Mouse (Mus musculus): Measurements from ENCODE around the gene Gm19935. TPM values are rescaled to one million over a fixed set of nuclear protein-coding genes. Genes with fewer than 3 reads are reported as not detected.
A peak's percentile ranks its signal among the peaks of the same experiment; 100 is the strongest.

Gm19935 gene
- polyA plus RNA-seq, 1 experiment = not detected

GRCm38 (mm10) chr8:90828987-90829740 lies 12.0 kb upstream of the Gm19935 start:
- H3K36me3 ChIP-seq (ENCODE audit: control insufficient read depth, insufficient read depth, low read length, poor library complexity, severe bottlenecking) = no peaks in the 10 kb centered on the region
- TF ChIP-seq EP300 (IDR thresholded peaks at IDR 0.05; ENCODE audit: insufficient read depth, low read depth, low read length) (peak; percentile 86), CTCF (IDR thresholded peaks at IDR 0.05; ENCODE audit: low read depth, low read length) (no peak)
- peak overlapping the region; percentile 83 for H3K4me3 ChIP-seq (ENCODE audit: low read depth, low read length)
- peak overlapping the region; percentile 91 for H3K27ac ChIP-seq (ENCODE audit: insufficient read depth, low read length)
- peak overlapping the region; percentile 62 for H3K9ac ChIP-seq (ENCODE audit: low read depth, poor library complexity, severe bottlenecking)
- H3K9me3 ChIP-seq (replicated peaks; ENCODE audit: control insufficient read depth, insufficient read depth, low read length, poor library complexity, severe bottlenecking) = no peaks in the 10 kb centered on the region
- H3K4me1 ChIP-seq (ENCODE audit: control insufficient read depth, insufficient read depth, low read length) = peaks cover 10% of the 10 kb centered on the region
- H3K27me3 ChIP-seq (ENCODE audit: control insufficient read depth, insufficient read depth, low read length, poor library complexity, severe bottlenecking) = no peaks in the 10 kb centered on the region

GRCm38 (mm10) chr8:90828181-90828986 lies 11.2 kb upstream of the Gm19935 start, which contains the start of gene Chd9:
TSS of gene Chd9 (plus strand) at chr8:90828352.
- Histone ChIP-seq H3K4me3 (ENCODE audit: low read depth, low read length) (peak within 1 kb of the TSS; percentile 83), H3K27me3 (ENCODE audit: control insufficient read depth, insufficient read depth, low read length, poor library complexity, severe bottlenecking) (no peaks in the 10 kb centered on the region), H3K36me3 (ENCODE audit: control insufficient read depth, insufficient read depth, low read length, poor library complexity, severe bottlenecking) (no peaks in the 10 kb centered on the region), H3K27ac (ENCODE audit: insufficient read depth, low read length) (peak within 1 kb of the TSS; percentile 99), H3K9ac (ENCODE audit: low read depth, poor library complexity, severe bottlenecking) (peak within 1 kb of the TSS; percentile 62), H3K9me3 (replicated peaks; ENCODE audit: control insufficient read depth, insufficient read depth, low read length, poor library complexity, severe bottlenecking) (0 out of 2 replicates have a peak, but pooled peaks cover 4% of the 10 kb centered on the region), H3K4me1 (ENCODE audit: control insufficient read depth, insufficient read depth, low read length) (peaks cover 7% of the 10 kb centered on the region)
- TF ChIP-seq EP300 (IDR thresholded peaks at IDR 0.05; ENCODE audit: insufficient read depth, low read depth, low read length) = peak; percentile 100
- TF ChIP-seq CTCF (IDR thresholded peaks at IDR 0.05; ENCODE audit: low read depth, low read length) = peak; percentile 91
- peak; percentile 44 for TF ChIP-seq POLR2A (IDR thresholded peaks at IDR 0.05; ENCODE audit: insufficient read depth, low read length)

GRCm38 (mm10) chr8:90825459-90825871 lies 8.3 kb upstream of the Gm19935 start:
- Histone ChIP-seq H3K9ac (ENCODE audit: low read depth, poor library complexity, severe bottlenecking) (peak overlapping the region; percentile 25), H3K4me1 (ENCODE audit: control insufficient read depth, insufficient read depth, low read length) (peaks cover 4% of the 10 kb centered on the region), H3K4me3 (ENCODE audit: low read depth, low read length) (peak overlapping the region; percentile 8), H3K9me3 (replicated peaks; ENCODE audit: control insufficient read depth, insufficient read depth, low read length, poor library complexity, severe bottlenecking) (0 out of 2 replicates have a peak, but pooled peaks cover 6% of the 10 kb centered on the region), H3K27me3 (ENCODE audit: control insufficient read depth, insufficient read depth, low read length, poor library complexity, severe bottlenecking) (no peaks in the 10 kb centered on the region), H3K36me3 (ENCODE audit: control insufficient read depth, insufficient read depth, low read length, poor library complexity, severe bottlenecking) (no peaks in the 10 kb centered on the region), H3K27ac (ENCODE audit: insufficient read depth, low read length) (peak overlapping the region; percentile 76)
- no peak for TF ChIP-seq CTCF (IDR thresholded peaks at IDR 0.05; ENCODE audit: low read depth, low read length)
- peak; percentile 96 for TF ChIP-seq EP300 (IDR thresholded peaks at IDR 0.05; ENCODE audit: insufficient read depth, low read depth, low read length)
- TF ChIP-seq POLR2A (IDR thresholded peaks at IDR 0.05; ENCODE audit: insufficient read depth, low read length) = no peak

- no peaks in the 10 kb centered on the region for H3K36me3 ChIP-seq (ENCODE audit: control insufficient read depth, insufficient read depth, low read length, poor library complexity, severe bottlenecking)
- H3K27ac ChIP-seq (ENCODE audit: insufficient read depth, low read length) = peak overlapping the region; percentile 39
- no peak overlapping the region for H3K9ac ChIP-seq (ENCODE audit: low read depth, poor library complexity, severe bottlenecking)
- H3K4me3 ChIP-seq (ENCODE audit: low read depth, low read length) = peak overlapping the region; percentile 18; the same call in 1 of the 2 replicates
- peaks cover 6% of the 10 kb centered on the region for H3K4me1 ChIP-seq (ENCODE audit: control insufficient read depth, insufficient read depth, low read length)
- H3K27me3 ChIP-seq (ENCODE audit: control insufficient read depth, insufficient read depth, low read length, poor library complexity, severe bottlenecking) = no peaks in the 10 kb centered on the region
- H3K9me3 ChIP-seq (replicated peaks; ENCODE audit: control insufficient read depth, insufficient read depth, low read length, poor library complexity, severe bottlenecking) = 0 out of 2 replicates have a peak, but pooled peaks cover 6% of the 10 kb centered on the region
- TF ChIP-seq CTCF (IDR thresholded peaks at IDR 0.05; ENCODE audit: low read depth, low read length) = no peak
- no peak for TF ChIP-seq EP300 (IDR thresholded peaks at IDR 0.05; ENCODE audit: insufficient read depth, low read depth, low read length)
- TF ChIP-seq POLR2A (IDR thresholded peaks at IDR 0.05; ENCODE audit: insufficient read depth, low read length) = no peak
Observed at GRCm38 (mm10) chr8:90822443-90822842, 5.2 kb upstream of the Gm19935 start.

DNA sequence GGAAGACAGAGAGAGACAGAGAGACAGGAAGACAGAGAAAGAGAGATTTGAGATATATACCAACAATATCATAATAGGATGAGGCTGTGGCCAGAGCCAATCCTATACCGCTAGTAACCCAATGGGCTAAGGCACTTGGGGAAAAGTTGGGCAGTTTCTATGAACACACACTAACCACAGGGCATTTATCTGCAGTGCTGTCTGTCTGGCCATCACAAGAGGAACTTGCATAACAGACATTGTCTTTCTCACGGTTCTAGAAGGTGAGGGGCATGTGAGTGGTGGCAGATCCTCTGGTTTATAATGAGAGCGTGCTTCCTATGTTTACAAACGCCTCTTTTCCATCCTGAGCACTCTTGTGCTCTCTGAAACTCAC lies 3.1 kb upstream of the Gm19935 start:
- 0 out of 2 replicates have a peak, but pooled peaks cover 6% of the 10 kb centered on the region for H3K9me3 ChIP-seq (replicated peaks; ENCODE audit: control insufficient read depth, insufficient read depth, low read length, poor library complexity, severe bottlenecking)
- H3K4me3 ChIP-seq (ENCODE audit: low read depth, low read length) = no peak overlapping the region
- H3K27ac ChIP-seq (ENCODE audit: insufficient read depth, low read length) = no peak overlapping the region
- H3K36me3 ChIP-seq (ENCODE audit: control insufficient read depth, insufficient read depth, low read length, poor library complexity, severe bottlenecking) = no peaks in the 10 kb centered on the region
- TF ChIP-seq POLR2A (IDR thresholded peaks at IDR 0.05; ENCODE audit: insufficient read depth, low read length) (no peak), EP300 (IDR thresholded peaks at IDR 0.05; ENCODE audit: insufficient read depth, low read depth, low read length) (no peak), CTCF (IDR thresholded peaks at IDR 0.05; ENCODE audit: low read depth, low read length) (no peak)
- peaks cover 4% of the 10 kb centered on the region for H3K4me1 ChIP-seq (ENCODE audit: control insufficient read depth, insufficient read depth, low read length)
- H3K9ac ChIP-seq (ENCODE audit: low read depth, poor library complexity, severe bottlenecking) = no peak overlapping the region
- no peaks in the 10 kb centered on the region for H3K27me3 ChIP-seq (ENCODE audit: control insufficient read depth, insufficient read depth, low read length, poor library complexity, severe bottlenecking)

Data from ES-Bruce4 (cell line).